Mouse (Mus musculus) embryonic facial prominence, embryonic 14.5 days (tissue): ENCODE data around the gene Gm3317. TPM values are rescaled to one million over a fixed set of nuclear protein-coding genes. Genes with fewer than 3 reads are reported as not detected.
"Not testable (repeated sequence)": the region's sequence is repeated elsewhere in the genome, so short reads cannot be mapped to it uniquely, and the experiment has no call there.

Source experiments
- ATAC-seq: fragments of 200-750 bp; cut with Nextera tagmentation; 2 replicates; pipeline ENCODE4 v1.8.0; 2017; ENCODE audit warnings: low read depth, moderate number of reproducible peaks, moderate TSS enrichment
- DNase-seq: peaks from one replicate; pipeline ENCODE4 v3.0.0-alpha.2; 2015; ENCODE audit warnings: low spot score
- H3K27ac ChIP-seq: fragments of 300-500 bp; sonication (generic); replicated peaks from 2 replicates; pipeline ENCODE4 v1.5.1; 2014; ENCODE audit warnings: low read depth, mild to moderate bottlenecking, low read length, moderate library complexity
- H3K27me3 ChIP-seq: fragments of 300-500 bp; sonication (generic); replicated peaks from 2 replicates; pipeline ENCODE4 v1.6.1; 2014; ENCODE audit warnings: low read length; ENCODE audit not compliant: control insufficient read depth, insufficient read depth
- H3K36me3 ChIP-seq: fragments of 300-500 bp; sonication (generic); 2 replicates; pipeline ENCODE4 v1.6.1; 2014; ENCODE audit warnings: low read length, mixed read lengths; ENCODE audit not compliant: control insufficient read depth, insufficient read depth
- H3K4me1 ChIP-seq: fragments of 300-500 bp; sonication (generic); 2 replicates; pipeline ENCODE4 v1.6.1; 2014; ENCODE audit warnings: antibody characterized with exemption, low read length; ENCODE audit not compliant: control insufficient read depth, insufficient read depth
- H3K4me2 ChIP-seq: fragments of 300-500 bp; sonication (generic); 2 replicates; pipeline ENCODE4 v1.6.1; 2014; ENCODE audit warnings: low read depth, mild to moderate bottlenecking, low read length, moderate library complexity, mixed read lengths
- H3K4me3 ChIP-seq: fragments of 300-500 bp; sonication (generic); 2 replicates; pipeline ENCODE4 v1.5.1; 2014; ENCODE audit warnings: low read depth, mild to moderate bottlenecking, low read length
- H3K9ac ChIP-seq: fragments of 300-500 bp; sonication (generic); 2 replicates; pipeline ENCODE4 v1.6.1; 2014; ENCODE audit warnings: low read depth, mild to moderate bottlenecking, low read length, moderate library complexity, mixed read lengths
- H3K9me3 ChIP-seq: fragments of 300-500 bp; sonication (generic); 2 replicates; pipeline ENCODE4 v1.6.1; 2016; ENCODE audit warnings: low read length; ENCODE audit not compliant: control insufficient read depth
- WGBS: fragments of 180-500 bp; shearing (Covaris S2); extraction: QIAGEN DNeasy Blood & Tissue Kit; methylation state at CpG from one replicate; pipeline ENCODE4 v1.1.7; 2014; 5-methylcytosine and 5-hydroxymethylcytosine counted together
- polyA plus RNA-seq: library from polyadenylated mRNA; unstranded; fragments of >200 nt; fragmentation: Nextera tagmentation; extraction: Ambion mirVana; gene quantifications from 2 replicates; pipeline ENCODE4 v1.2.1, GENCODE M21; 2014

The Gm3317 gene
- polyA plus RNA-seq: not detected in 2 replicates

- not testable (repeated sequence) for H3K4me1 ChIP-seq, H3K27me3 ChIP-seq, H3K27ac ChIP-seq, H3K9me3 ChIP-seq, H3K36me3 ChIP-seq, DNase-seq, H3K4me3 ChIP-seq, ATAC-seq, H3K9ac ChIP-seq, H3K4me2 ChIP-seq
- no CpG with 5 or more reads among the region's 1 CpGs for WGBS
Observed at GRCm38 (mm10) chr14:5164235-5164634, at the start of gene Gm3317. Gene Gm3317 (plus strand): TSS chr14:5164535.

- H3K9me3 ChIP-seq, H3K27ac ChIP-seq, H3K27me3 ChIP-seq, DNase-seq, H3K9ac ChIP-seq, ATAC-seq, H3K4me3 ChIP-seq, H3K36me3 ChIP-seq, H3K4me2 ChIP-seq, H3K4me1 ChIP-seq: not testable (repeated sequence)
- WGBS: 75% methylated on average over 1 of the region's 2 CpGs
Observed at GRCm38 (mm10) chr14:5131219-5131618, 33.1 kb upstream of the Gm3317 start, which contains the start of gene Gm8279. Gene Gm8279 (plus strand): TSS chr14:5131519.

GRCm38 (mm10) chr14:5185493-5185892 lies 21.2 kb downstream of the Gm3317 start, which contains the start of gene Gm8271:
Gene Gm8271 (plus strand): TSS chr14:5185793.
- WGBS: no CpG with 5 or more reads among the region's 3 CpGs
- H3K4me1 ChIP-seq, H3K4me3 ChIP-seq, H3K27me3 ChIP-seq, H3K9me3 ChIP-seq, H3K4me2 ChIP-seq, H3K36me3 ChIP-seq, H3K9ac ChIP-seq, ATAC-seq, DNase-seq, H3K27ac ChIP-seq: not testable (repeated sequence)

Other genes starting within 250 kb of the Gm3317 start
- not detected in 2 replicates for gene Gm8297, start 180.6 kb upstream of the Gm3317 start, polyA plus RNA-seq
- not detected in 2 replicates for gene Gm3298, start 148.6 kb upstream of the Gm3317 start, polyA plus RNA-seq
- gene 4930555G01Rik, start 113.9 kb upstream of the Gm3317 start, polyA plus RNA-seq: not detected in 2 replicates
- gene Gm8281, start 93.5 kb upstream of the Gm3317 start, polyA plus RNA-seq: 0.38 and 0.57 TPM in 2 replicates
- not detected in 2 replicates for gene Gm8279, start 33.0 kb upstream of the Gm3317 start, polyA plus RNA-seq
- gene Gm8271, start 21.3 kb downstream of the Gm3317 start, polyA plus RNA-seq: not detected in 2 replicates
- gene Gm3526, start 96.0 kb downstream of the Gm3317 start, polyA plus RNA-seq: not detected in 2 replicates
- gene Gm3542, start 170.4 kb downstream of the Gm3317 start, polyA plus RNA-seq: not detected in 2 replicates
- not detected in 2 replicates for gene Gm3500, start 224.5 kb downstream of the Gm3317 start, polyA plus RNA-seq